Mouse (Mus musculus): ENCODE measurements at regions not wholly inside any gene's neighbourhood (a gene's known extent, or its start where the extent isn't known, plus 50 kb on each side); places are given as distances from the start of the nearest gene placed in this dataset.

DNA sequence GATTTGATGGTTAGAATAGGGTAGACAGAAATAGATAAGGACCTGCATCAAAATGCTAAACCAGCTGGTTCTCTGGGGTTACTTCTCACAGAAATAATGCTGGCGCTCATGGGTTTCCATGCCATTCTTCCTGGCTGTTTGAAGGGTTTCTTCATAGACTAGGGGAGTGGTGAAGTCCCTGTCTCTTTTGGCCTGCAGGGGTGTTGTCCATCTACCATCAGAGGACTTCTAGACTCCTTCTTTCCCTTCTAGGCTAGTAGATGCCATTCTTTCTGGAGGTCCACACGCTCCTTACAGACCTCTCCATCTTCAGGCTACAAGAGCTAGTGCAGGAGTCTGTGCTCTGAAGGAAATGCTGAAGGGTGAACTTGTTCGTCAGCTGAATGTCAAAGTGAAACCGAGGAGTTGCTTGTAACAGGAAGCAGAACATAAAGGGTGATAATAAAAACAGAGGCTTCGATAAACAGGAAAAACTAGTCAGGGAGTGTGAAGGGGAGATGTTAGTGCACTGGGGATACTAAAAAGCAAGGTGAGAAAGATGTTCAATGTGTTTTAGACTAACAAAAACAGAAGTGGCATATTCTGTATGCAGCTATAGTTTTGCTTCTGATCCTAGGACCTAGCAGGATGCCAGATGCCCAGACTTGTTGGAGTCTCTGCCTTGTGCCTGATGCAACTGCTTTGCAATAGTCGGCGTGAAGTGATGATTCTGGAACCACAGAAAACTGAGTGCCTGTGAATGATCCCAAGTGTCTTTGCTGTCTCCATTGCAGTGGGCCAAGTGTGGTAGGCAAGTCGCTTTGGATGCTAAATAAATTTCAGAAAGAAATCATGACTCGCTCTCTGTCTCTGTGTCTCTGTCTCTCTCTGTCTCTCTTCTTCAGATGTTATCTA, 335.1 kb downstream of the Rnd3 start:
- no peak overlapping the region for H3K27ac ChIP-seq (ENCODE audit: control insufficient read depth, insufficient read depth, low read depth, low read length)
- TF ChIP-seq POLR2A (IDR thresholded peaks at IDR 0.05; ENCODE audit: control insufficient read depth, low read depth, low read length), result no peak
- no peak for TF ChIP-seq CTCF (IDR thresholded peaks at IDR 0.05; ENCODE audit: control insufficient read depth, insufficient read depth, insufficient replicate concordance, low read depth, low read length)
- H3K27me3 ChIP-seq (ENCODE audit: control insufficient read depth, insufficient read depth, low read length), result no peaks in the 10 kb centered on the region
- H3K4me3 ChIP-seq (ENCODE audit: control insufficient read depth, low read depth, low read length), result no peak overlapping the region
- H3K4me1 ChIP-seq (ENCODE audit: control insufficient read depth, insufficient read depth, low read length), result no peaks in the 10 kb centered on the region
- H3K36me3 ChIP-seq (ENCODE audit: control insufficient read depth, insufficient read depth, low read length), result no peaks in the 10 kb centered on the region

DNA sequence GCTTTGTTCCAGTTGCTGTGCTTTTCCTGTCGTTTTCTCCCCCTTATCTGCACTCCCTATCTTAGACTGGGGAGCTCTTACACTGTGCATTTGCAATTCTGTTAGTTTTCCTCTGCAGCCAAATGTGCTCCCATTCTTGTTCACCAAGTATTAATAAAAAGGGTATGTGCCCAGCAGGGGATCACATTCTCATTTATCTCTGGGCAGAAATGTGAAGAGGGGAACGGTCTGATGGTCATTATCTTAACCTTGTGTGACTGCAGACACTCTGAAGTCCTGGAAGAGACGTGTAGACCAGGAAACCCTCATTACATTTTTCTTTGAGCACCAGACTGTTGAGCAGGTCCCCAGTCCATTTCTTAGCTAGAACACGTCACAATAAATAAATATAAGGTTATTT, 336.6 kb downstream of the Rnd3 start:
- Histone ChIP-seq H3K36me3 (ENCODE audit: control insufficient read depth, insufficient read depth, low read length) (no peaks in the 10 kb centered on the region), H3K27ac (ENCODE audit: control insufficient read depth, insufficient read depth, low read depth, low read length) (no peak overlapping the region), H3K4me3 (ENCODE audit: control insufficient read depth, low read depth, low read length) (peak overlapping the region; percentile 42; the same call in 1 of the 2 replicates), H3K27me3 (ENCODE audit: control insufficient read depth, insufficient read depth, low read length) (no peaks in the 10 kb centered on the region), H3K4me1 (ENCODE audit: control insufficient read depth, insufficient read depth, low read length) (no peaks in the 10 kb centered on the region)
- no peak for TF ChIP-seq CTCF (IDR thresholded peaks at IDR 0.05; ENCODE audit: control insufficient read depth, insufficient read depth, insufficient replicate concordance, low read depth, low read length)
- no peak for TF ChIP-seq POLR2A (IDR thresholded peaks at IDR 0.05; ENCODE audit: control insufficient read depth, low read depth, low read length)

DNA sequence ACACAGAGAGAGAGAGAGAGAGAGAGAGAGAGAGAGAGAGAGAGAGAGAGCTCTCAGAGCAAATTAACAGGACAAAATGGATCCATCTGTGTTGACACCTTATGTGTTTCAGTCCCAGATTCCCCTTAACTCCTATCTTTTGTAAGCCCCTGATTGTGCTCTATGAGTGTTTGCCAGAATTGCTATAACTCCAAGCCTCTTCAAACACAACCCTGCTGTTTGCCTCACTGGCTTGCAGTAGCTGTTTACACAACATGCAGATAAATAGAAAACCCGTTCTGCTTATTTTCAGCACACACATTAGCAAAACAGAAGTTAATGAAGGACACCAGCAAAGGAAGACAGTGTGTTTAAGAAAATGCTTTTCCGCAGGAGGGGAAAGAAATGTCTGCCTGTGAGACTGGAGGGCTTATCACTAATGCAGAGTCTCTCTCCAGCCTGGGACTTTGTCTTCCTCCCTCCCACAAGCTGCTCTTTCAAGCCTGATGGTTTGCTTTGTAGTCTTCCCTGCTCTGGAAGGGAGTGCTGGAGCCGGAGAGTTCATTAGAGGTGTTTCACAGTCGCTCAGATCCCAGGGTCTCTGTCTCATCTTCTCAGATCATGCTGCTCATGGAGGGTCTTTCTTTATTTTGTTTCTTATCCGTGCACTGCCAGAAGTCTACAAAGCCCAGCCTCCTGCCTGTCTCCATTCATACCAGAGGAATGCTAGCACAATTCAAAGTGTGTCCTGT, 338.4 kb downstream of the Rnd3 start:
- H3K27ac ChIP-seq (ENCODE audit: control insufficient read depth, insufficient read depth, low read depth, low read length), result no peak overlapping the region
- no peak overlapping the region for H3K4me3 ChIP-seq (ENCODE audit: control insufficient read depth, low read depth, low read length)
- no peaks in the 10 kb centered on the region for H3K4me1 ChIP-seq (ENCODE audit: control insufficient read depth, insufficient read depth, low read length)
- H3K36me3 ChIP-seq (ENCODE audit: control insufficient read depth, insufficient read depth, low read length), result no peaks in the 10 kb centered on the region
- TF ChIP-seq CTCF (IDR thresholded peaks at IDR 0.05; ENCODE audit: control insufficient read depth, insufficient read depth, insufficient replicate concordance, low read depth, low read length) (no peak), POLR2A (IDR thresholded peaks at IDR 0.05; ENCODE audit: control insufficient read depth, low read depth, low read length) (no peak)
- H3K27me3 ChIP-seq (ENCODE audit: control insufficient read depth, insufficient read depth, low read length), result no peaks in the 10 kb centered on the region

DNA sequence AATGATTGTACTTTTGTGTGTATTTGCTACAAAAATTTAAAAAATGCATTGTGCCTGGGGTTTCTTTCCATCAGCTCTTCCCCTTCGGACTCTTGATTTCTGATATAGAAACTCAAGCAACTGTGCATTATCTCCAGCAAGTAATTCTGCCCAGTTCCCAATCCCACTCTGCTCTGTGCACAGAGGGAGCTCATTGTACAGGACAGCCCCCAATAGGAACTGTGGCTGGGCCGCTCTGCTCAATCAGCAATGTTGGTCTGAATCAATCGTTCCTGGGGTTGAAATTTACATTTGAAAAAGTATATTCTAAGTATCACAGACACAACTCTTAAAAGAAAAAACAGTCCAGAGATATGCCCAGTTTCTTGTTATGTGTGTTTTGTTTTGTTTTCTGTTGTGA, 339.1 kb downstream of the Rnd3 start:
- Histone ChIP-seq H3K36me3 (ENCODE audit: control insufficient read depth, insufficient read depth, low read length) (no peaks in the 10 kb centered on the region), H3K27me3 (ENCODE audit: control insufficient read depth, insufficient read depth, low read length) (no peaks in the 10 kb centered on the region), H3K4me3 (ENCODE audit: control insufficient read depth, low read depth, low read length) (no peak overlapping the region), H3K4me1 (ENCODE audit: control insufficient read depth, insufficient read depth, low read length) (no peaks in the 10 kb centered on the region), H3K27ac (ENCODE audit: control insufficient read depth, insufficient read depth, low read depth, low read length) (no peak overlapping the region)
- TF ChIP-seq CTCF (IDR thresholded peaks at IDR 0.05; ENCODE audit: control insufficient read depth, insufficient read depth, insufficient replicate concordance, low read depth, low read length) (no peak), POLR2A (IDR thresholded peaks at IDR 0.05; ENCODE audit: control insufficient read depth, low read depth, low read length) (no peak)

DNA sequence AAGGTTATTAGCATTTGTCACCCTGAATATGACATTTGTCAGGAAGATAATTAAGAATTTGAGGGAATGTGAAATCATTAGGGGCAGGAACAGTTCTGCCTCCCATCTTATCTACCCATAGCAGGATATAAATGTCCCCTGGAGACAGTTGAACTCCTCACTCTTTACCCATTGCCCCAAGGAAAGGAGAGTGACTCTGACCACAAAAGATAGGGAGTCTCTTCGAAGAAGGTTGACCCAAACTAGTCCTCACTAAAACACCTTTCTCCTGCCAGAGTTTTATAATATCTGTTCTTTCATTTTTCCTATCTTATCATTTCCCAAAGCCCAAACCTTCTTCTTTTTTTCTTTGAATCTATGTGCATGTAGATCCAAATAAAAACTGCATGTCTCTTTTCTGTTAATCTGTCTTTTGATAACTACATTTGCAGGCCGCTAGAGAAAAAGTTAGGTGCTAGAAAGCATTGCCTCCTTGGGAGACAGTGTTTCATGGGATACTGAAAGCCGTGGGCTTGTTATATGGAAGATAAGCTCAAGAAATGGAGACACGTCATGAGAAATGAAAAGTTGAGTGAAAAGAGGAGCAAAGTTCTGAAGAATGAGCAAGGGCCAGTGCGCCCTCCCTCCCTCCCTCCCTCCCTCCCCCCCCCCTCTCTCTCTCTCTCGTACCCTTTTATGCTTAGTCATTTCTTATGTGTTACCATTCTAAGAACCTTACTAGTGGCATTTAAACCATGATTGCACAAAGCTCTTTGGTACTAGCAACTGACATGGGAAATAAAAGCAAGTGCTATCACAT, 341.6 kb downstream of the Rnd3 start:
- no peak for TF ChIP-seq POLR2A (IDR thresholded peaks at IDR 0.05; ENCODE audit: control insufficient read depth, low read depth, low read length)
- no peak for TF ChIP-seq CTCF (IDR thresholded peaks at IDR 0.05; ENCODE audit: control insufficient read depth, insufficient read depth, insufficient replicate concordance, low read depth, low read length)
- H3K27me3 ChIP-seq (ENCODE audit: control insufficient read depth, insufficient read depth, low read length), result no peaks in the 10 kb centered on the region

DNA sequence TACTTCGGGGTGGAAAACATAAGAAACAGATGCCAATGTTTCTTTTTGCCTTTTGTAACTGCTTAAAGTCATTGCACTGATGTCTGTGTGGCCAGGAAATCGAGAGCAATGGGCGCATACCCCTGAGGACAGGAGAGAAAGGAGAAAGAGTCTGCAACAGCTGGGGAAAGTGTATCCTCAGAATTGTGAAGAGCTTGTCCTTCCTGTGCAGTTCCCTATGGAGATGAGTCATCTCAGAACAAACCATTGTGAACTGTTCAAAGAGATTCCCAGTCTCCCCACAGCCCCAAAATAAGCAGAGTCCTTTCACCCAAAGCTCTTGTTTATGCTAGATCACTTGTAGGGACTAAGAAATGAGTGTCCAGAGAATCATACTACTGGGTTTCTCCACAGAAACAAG, 343.3 kb downstream of the Rnd3 start:
- Histone ChIP-seq H3K27me3 (ENCODE audit: control insufficient read depth, insufficient read depth, low read length) (no peaks in the 10 kb centered on the region), H3K4me3 (ENCODE audit: control insufficient read depth, low read depth, low read length) (no peak overlapping the region), H3K4me1 (ENCODE audit: control insufficient read depth, insufficient read depth, low read length) (no peaks in the 10 kb centered on the region), H3K27ac (ENCODE audit: control insufficient read depth, insufficient read depth, low read depth, low read length) (no peak overlapping the region), H3K36me3 (ENCODE audit: control insufficient read depth, insufficient read depth, low read length) (no peaks in the 10 kb centered on the region)
- TF ChIP-seq CTCF (IDR thresholded peaks at IDR 0.05; ENCODE audit: control insufficient read depth, insufficient read depth, insufficient replicate concordance, low read depth, low read length), result no peak
- TF ChIP-seq POLR2A (IDR thresholded peaks at IDR 0.05; ENCODE audit: control insufficient read depth, low read depth, low read length), result no peak

More for the DNA sequence above, 341.6 kb downstream of the Rnd3 start:
- no peaks in the 10 kb centered on the region for H3K36me3 ChIP-seq (ENCODE audit: control insufficient read depth, insufficient read depth, low read length)
- no peaks in the 10 kb centered on the region for H3K4me1 ChIP-seq (ENCODE audit: control insufficient read depth, insufficient read depth, low read length)
- no peak overlapping the region for H3K27ac ChIP-seq (ENCODE audit: control insufficient read depth, insufficient read depth, low read depth, low read length)
- H3K4me3 ChIP-seq (ENCODE audit: control insufficient read depth, low read depth, low read length), result no peak overlapping the region

DNA sequence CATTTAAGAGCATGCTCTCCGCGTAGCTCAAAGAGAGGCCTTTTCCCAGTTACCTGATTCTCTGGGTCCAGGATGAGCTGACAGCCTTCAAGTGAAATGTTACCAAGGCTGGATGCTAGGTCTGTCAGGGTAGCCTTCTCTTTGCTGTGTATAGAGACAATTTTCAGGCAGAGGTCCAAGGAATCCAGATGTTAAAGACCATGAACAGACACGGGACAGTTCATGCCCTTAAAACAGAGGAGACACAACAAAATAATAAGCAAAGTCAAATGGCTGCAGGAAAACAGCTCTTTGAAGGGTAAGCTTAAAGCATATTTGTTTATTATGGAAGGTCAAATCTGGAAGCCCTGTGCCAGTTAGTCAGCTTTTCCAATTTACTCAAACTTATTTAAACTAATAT, 352.8 kb downstream of the Rnd3 start:
- Histone ChIP-seq H3K27ac (ENCODE audit: control insufficient read depth, insufficient read depth, low read depth, low read length) (no peak overlapping the region), H3K27me3 (ENCODE audit: control insufficient read depth, insufficient read depth, low read length) (no peaks in the 10 kb centered on the region), H3K4me1 (ENCODE audit: control insufficient read depth, insufficient read depth, low read length) (no peaks in the 10 kb centered on the region), H3K4me3 (ENCODE audit: control insufficient read depth, low read depth, low read length) (no peak overlapping the region), H3K36me3 (ENCODE audit: control insufficient read depth, insufficient read depth, low read length) (no peaks in the 10 kb centered on the region)
- TF ChIP-seq POLR2A (IDR thresholded peaks at IDR 0.05; ENCODE audit: control insufficient read depth, low read depth, low read length), result no peak

Data from testis, adult 2 months (tissue).